Mouse (Mus musculus) yolk sac, embryonic 10.5 days (tissue): Measurements from ENCODE around the gene Macrod2.

ENCODE experiments used
- DNase-seq: peaks from one replicate; pipeline ENCODE4 v3.0.0-alpha.2; 2017; ENCODE audit warnings: low spot score

The Macrod2 gene

GRCm38 (mm10) chr2:141983664-141984395, 1588.7 kb downstream of the Macrod2 start:
- DNase-seq = no peak

GRCm38 (mm10) chr2:141998901-141999300, 1603.8 kb downstream of the Macrod2 start:
- DNase-seq = no peak

GRCm38 (mm10) chr2:142024534-142025155, 1629.5 kb downstream of the Macrod2 start:
- no peak for DNase-seq

- no peak for DNase-seq
Measured at GRCm38 (mm10) chr2:142026721-142027120, 1631.6 kb downstream of the Macrod2 start.

GRCm38 (mm10) chr2:142030756-142031646, 1635.9 kb downstream of the Macrod2 start:
- no peak for DNase-seq

GRCm38 (mm10) chr2:142055576-142055975, 1660.5 kb downstream of the Macrod2 start:
- DNase-seq = no peak

GRCm38 (mm10) chr2:142057889-142058750, 1663.0 kb downstream of the Macrod2 start:
- peak; percentile 18 for DNase-seq

- DNase-seq = no peak
Measured at GRCm38 (mm10) chr2:142058751-142059090, 1663.6 kb downstream of the Macrod2 start.

GRCm38 (mm10) chr2:142108947-142109346, 1713.8 kb downstream of the Macrod2 start:
- no peak for DNase-seq

- DNase-seq = no peak
Measured at GRCm38 (mm10) chr2:142116623-142117022, 1721.5 kb downstream of the Macrod2 start.

GRCm38 (mm10) chr2:142128109-142128508, 1733.0 kb downstream of the Macrod2 start:
- no peak for DNase-seq

GRCm38 (mm10) chr2:142129166-142129565, 1734.1 kb downstream of the Macrod2 start:
- DNase-seq = no peak

- no peak for DNase-seq
Measured at GRCm38 (mm10) chr2:142149310-142149709, 1754.2 kb downstream of the Macrod2 start.

GRCm38 (mm10) chr2:142163506-142164275, 1768.6 kb downstream of the Macrod2 start:
- no peak for DNase-seq

- DNase-seq = no peak
Measured at GRCm38 (mm10) chr2:142169649-142170048, 1774.5 kb downstream of the Macrod2 start.

- DNase-seq = no peak
Measured at GRCm38 (mm10) chr2:142172706-142173105, 1777.6 kb downstream of the Macrod2 start.

- no peak for DNase-seq
Measured at GRCm38 (mm10) chr2:142174039-142174438, 1778.9 kb downstream of the Macrod2 start.

GRCm38 (mm10) chr2:142186922-142187321, 1791.8 kb downstream of the Macrod2 start:
- no peak for DNase-seq

GRCm38 (mm10) chr2:142187428-142187827, 1792.3 kb downstream of the Macrod2 start:
- no peak for DNase-seq

- DNase-seq = no peak
Measured at GRCm38 (mm10) chr2:142217371-142217770, 1822.3 kb downstream of the Macrod2 start.
